Mouse (Mus musculus) Patski (cell line): Measurements from ENCODE around the gene Arid1a. TPM values are rescaled to one million over a fixed set of nuclear protein-coding genes. Genes with fewer than 3 reads are reported as not detected.

ENCODE experiments used
- ATAC-seq: fragments of 100-300 bp; one replicate; pipeline ENCODE4 v1.8.0; 2021
- CTCF ChIA-PET: fragments of 350-600 bp; sonication (Branson Sonifier 250); formaldehyde crosslinking; loops from one replicate; lab custom pipeline; 2022; ENCODE audit warnings: inconsistent platforms; lab: Charles Lee
- POLR2A ChIA-PET: fragments of 350-600 bp; sonication (Branson Sonifier 250); formaldehyde crosslinking; loops from one replicate; lab custom pipeline; 2022; ENCODE audit warnings: antibody characterized with exemption, inconsistent platforms; lab: Charles Lee
- DNase-seq: peaks from one replicate; pipeline ENCODE4 v3.0.0-alpha.2; 2011; ENCODE audit warnings: low read depth, low spot score
- H3K27me3 ChIP-seq: fragments of 371-371 bp; one replicate; pipeline ENCODE4 v1.5.1; 2021
- CTCF ChIP-seq: fragments of 100-300 bp; IDR thresholded peaks from one replicate; pipeline ENCODE4 v1.5.1; 2021
- in situ Hi-C: fragments of 300-500 bp; cut with MboI; formaldehyde crosslinking; loops from 3 replicates; pipeline ENCODE4 v1.11.1; 2018; ENCODE audit warnings: low pct_unique_long_range_greater_than_20kb, mixed read lengths
- polyA plus RNA-seq: library from polyadenylated mRNA; unstranded; gene quantifications from one replicate; pipeline ENCODE4 v1.2.3, GENCODE M21; 2021

The Arid1a gene
- 33.2 TPM for polyA plus RNA-seq

- no peak for TF ChIP-seq CTCF
- DNase-seq (peak; percentile 67), ATAC-seq (peak; percentile 37)
- H3K27me3 ChIP-seq = no peaks in the 10 kb centered on the region
- ChIA-PET CTCF (interaction anchor here (0.7 to 1.5 kb wide), 4 partner anchors 16 to 85 kb away, joined by 3 to 8 read pairs (median 4); no protein-coding TSS in a partner anchor), POLR2A (interaction anchor here (1.0 to 1.5 kb wide), 5 partner anchors 57 to 85 kb away, joined by 3 to 6 read pairs (median 4); partner anchors contain the start of gene Pigv)
- in situ Hi-C loops = loop anchor here (5.0 kb wide), 2 partner anchors 71 to 84 kb away; partner anchors contain the start of gene Pigv
Observed at GRCm38 (mm10) chr4:133756514-133757268, at the start of gene Arid1a. Gene Arid1a (minus strand): TSS chr4:133756769.

GRCm38 (mm10) chr4:133804401-133805263, 48.1 kb upstream of the Arid1a start:
- ATAC-seq = no peak
- no peak for TF ChIP-seq CTCF
- H3K27me3 ChIP-seq = no peaks in the 10 kb centered on the region
- in situ Hi-C loops = no loop called here
- DNase-seq = no peak
- CTCF ChIA-PET = no interaction called here
- POLR2A ChIA-PET = no interaction called here

GRCm38 (mm10) chr4:133800589-133800988, 44.0 kb upstream of the Arid1a start:
- ATAC-seq (no peak), DNase-seq (no peak)
- no peaks in the 10 kb centered on the region for H3K27me3 ChIP-seq
- no peak for TF ChIP-seq CTCF
- POLR2A ChIA-PET = interaction anchor here (0.6 to 0.8 kb wide), 2 partner anchors 81 to 383 kb away, joined by 3 read pairs; no protein-coding TSS in a partner anchor
- CTCF ChIA-PET = interaction anchor here (1.5 kb wide), 1 partner anchor 26 kb away, joined by 3 read pairs; no protein-coding TSS in a partner anchor
- in situ Hi-C loops = no loop called here

GRCm38 (mm10) chr4:133793269-133793668, 36.7 kb upstream of the Arid1a start:
- POLR2A ChIA-PET = no interaction called here
- CTCF ChIA-PET = interaction anchor here (0.7 to 1.3 kb wide), 3 partner anchors 8 to 16 kb away, joined by 3 to 4 read pairs (median 4); no protein-coding TSS in a partner anchor

GRCm38 (mm10) chr4:133774570-133775554, 18.3 kb upstream of the Arid1a start:
- ATAC-seq = no peak
- no peaks in the 10 kb centered on the region for H3K27me3 ChIP-seq
- CTCF ChIA-PET = interaction anchor here (0.9 to 2.2 kb wide), 6 partner anchors 17 to 114 kb away, joined by 3 to 14 read pairs (median 4); no protein-coding TSS in a partner anchor
- DNase-seq = peak; percentile 39
- TF ChIP-seq CTCF = peak; percentile 62
- POLR2A ChIA-PET = interaction anchor here (1.2 kb wide), 1 partner anchor 102 kb away, joined by 3 read pairs; the partner anchor contains the start of gene Pigv
- in situ Hi-C loops = no loop called here

More at GRCm38 (mm10) chr4:133793269-133793668, 36.7 kb upstream of the Arid1a start:
- no peak for TF ChIP-seq CTCF
- in situ Hi-C loops = no loop called here
- ATAC-seq (no peak), DNase-seq (no peak)
- H3K27me3 ChIP-seq = no peaks in the 10 kb centered on the region

- DNase-seq = no peak
- ChIA-PET POLR2A (no interaction called here), CTCF (interaction anchor here (1.0 kb wide), 1 partner anchor 119 kb away, joined by 3 read pairs; the partner anchor contains the start of gene Zdhhc18)
- H3K27me3 ChIP-seq = no peaks in the 10 kb centered on the region
- in situ Hi-C loops = no loop called here
- TF ChIP-seq CTCF = no peak
- no peak for ATAC-seq
Observed at GRCm38 (mm10) chr4:133769157-133769556, 12.6 kb upstream of the Arid1a start.

- H3K27me3 ChIP-seq = peaks cover 5% of the 10 kb centered on the region
- ChIA-PET POLR2A (no interaction called here), CTCF (interaction anchor here (1.1 kb wide), 1 partner anchor 170 kb away, joined by 3 read pairs; no protein-coding TSS in a partner anchor)
- DNase-seq (no peak), ATAC-seq (no peak)
- no peak for TF ChIP-seq CTCF
- in situ Hi-C loops = no loop called here
Observed at GRCm38 (mm10) chr4:133763112-133763511, 6.5 kb upstream of the Arid1a start.

DNA sequence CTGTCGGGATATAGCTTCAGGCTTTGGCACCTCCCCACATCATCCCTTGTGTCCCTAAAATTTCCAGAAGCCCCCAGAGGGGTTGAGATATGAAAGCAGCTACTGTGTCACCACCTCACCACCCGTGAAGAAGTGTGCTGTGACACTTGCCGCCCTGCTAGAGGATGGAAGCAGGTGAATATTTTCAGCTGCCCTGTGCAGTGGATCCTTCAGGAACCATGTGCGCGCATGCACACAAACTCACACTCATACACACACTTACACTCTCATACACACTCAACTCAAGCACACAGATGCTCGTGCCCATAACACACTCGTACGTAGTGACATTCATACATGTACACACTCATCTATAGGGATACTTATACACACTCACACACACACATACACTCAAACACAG, 3.1 kb upstream of the Arid1a start:
- DNase-seq = no peak
- CTCF ChIA-PET = no interaction called here
- in situ Hi-C loops = loop anchor here (5.0 kb wide), 2 partner anchors 68 to 87 kb away; partner anchors contain the start of gene Pigv
- ATAC-seq = no peak
- TF ChIP-seq CTCF = no peak
- peaks cover 5% of the 10 kb centered on the region for H3K27me3 ChIP-seq
- POLR2A ChIA-PET = no interaction called here
